Mouse (Mus musculus) mesoderm, embryonic 11.5 days (tissue): ENCODE measurements at regions not wholly inside any gene's neighbourhood (a gene's known extent, or its start where the extent isn't known, plus 50 kb on each side); places are given as distances from the start of the nearest gene placed in this dataset.

Experiments
- DNase-seq: peaks from one replicate; pipeline ENCODE4 v3.0.0-alpha.2; 2012; ENCODE audit warnings: low read depth, low spot score

GRCm38 (mm10) chr2:50793616-50794015, 355.3 kb downstream of the Rnd3 start:
- DNase-seq, result no peak

GRCm38 (mm10) chr2:50793067-50793466, 355.8 kb downstream of the Rnd3 start:
- no peak for DNase-seq

- DNase-seq, result peak; percentile 60
Measured at GRCm38 (mm10) chr2:50789051-50789651, 359.8 kb downstream of the Rnd3 start.

GRCm38 (mm10) chr2:50772101-50772500, 376.8 kb downstream of the Rnd3 start:
- no peak for DNase-seq

- no peak for DNase-seq
Measured at GRCm38 (mm10) chr2:50759016-50759415, 389.9 kb downstream of the Rnd3 start.

GRCm38 (mm10) chr2:50757837-50758541, 390.9 kb downstream of the Rnd3 start:
- DNase-seq, result no peak

GRCm38 (mm10) chr2:50755616-50756450, 393.1 kb downstream of the Rnd3 start:
- DNase-seq, result peak; percentile 52

- no peak for DNase-seq
Measured at GRCm38 (mm10) chr2:50755160-50755559, 393.8 kb downstream of the Rnd3 start.

- DNase-seq, result no peak
Measured at GRCm38 (mm10) chr2:50752408-50752807, 396.5 kb downstream of the Rnd3 start.

GRCm38 (mm10) chr2:50750799-50751198, 398.1 kb downstream of the Rnd3 start:
- DNase-seq, result no peak

- no peak for DNase-seq
Measured at GRCm38 (mm10) chr2:50744625-50745214, 404.2 kb downstream of the Rnd3 start.

GRCm38 (mm10) chr2:50743785-50744258, 405.1 kb downstream of the Rnd3 start:
- DNase-seq, result no peak

GRCm38 (mm10) chr2:50742421-50742820, 406.5 kb downstream of the Rnd3 start:
- DNase-seq, result no peak

- no peak for DNase-seq
Measured at GRCm38 (mm10) chr2:50741337-50741736, 407.6 kb downstream of the Rnd3 start.

GRCm38 (mm10) chr2:50739599-50739979, 409.3 kb downstream of the Rnd3 start:
- no peak for DNase-seq

- DNase-seq, result peak; percentile 29
Measured at GRCm38 (mm10) chr2:50738936-50739598, 409.8 kb downstream of the Rnd3 start.

- no peak for DNase-seq
Measured at GRCm38 (mm10) chr2:50737706-50738105, 411.2 kb downstream of the Rnd3 start.

GRCm38 (mm10) chr2:50735029-50735428, 413.9 kb downstream of the Rnd3 start:
- DNase-seq, result no peak

GRCm38 (mm10) chr2:50706652-50707051, 410.1 kb upstream of the Mmadhc start:
- no peak for DNase-seq

GRCm38 (mm10) chr2:50704297-50704696, 407.7 kb upstream of the Mmadhc start:
- peak; percentile 24 for DNase-seq
